Comparison of ENCODE assay signal across 16 mouse cellular contexts in the genomic region with DNA sequence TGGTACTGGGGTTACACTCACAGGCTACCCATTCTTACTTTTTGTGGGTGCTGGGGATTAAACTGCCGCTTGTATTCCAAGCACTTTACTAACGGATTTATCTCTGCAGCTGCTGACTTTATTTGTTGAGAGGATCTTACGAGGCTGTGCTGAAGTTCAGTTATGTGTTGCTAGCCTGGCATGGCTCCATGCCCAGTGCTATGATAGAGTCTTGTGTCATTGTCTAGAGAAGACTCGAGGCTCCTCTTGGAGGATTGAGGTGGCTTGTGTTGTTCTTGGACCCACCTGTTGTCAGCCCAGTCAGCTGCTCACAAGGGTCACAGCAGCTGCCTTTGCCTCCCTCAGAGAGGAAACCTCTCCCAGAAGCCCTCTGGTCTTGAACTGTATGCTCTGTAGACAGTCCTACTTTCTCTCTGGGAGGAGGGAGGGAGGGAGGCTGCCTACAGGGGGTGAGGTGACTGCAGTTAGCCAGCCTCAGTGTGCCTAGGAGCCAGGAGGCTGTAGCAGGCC. TPM values are rescaled to one million over a fixed set of nuclear protein-coding genes. Genes with fewer than 3 reads are reported as not detected.
DNase-seq lines count a peak whose midpoint lies in the region; ATAC-seq and TF ChIP-seq lines count a peak whose summit lies in the region.
"Had no signal": no experiment of that assay in that cellular context is flagged by ENCODE, and none has a peak within 500 bp of the region (broad histone marks: within the 10 kb centered on the region; RNA-seq: fewer than 3 reads in every experiment).

No protein-coding gene starts in this region.

- 81% methylated on average over 4 of the region's 4 CpGs for WGBS in embryonic facial prominence, embryonic 14.5 days
- 92% methylated on average over 4 of the region's 4 CpGs for WGBS in embryonic facial prominence, embryonic 10.5 days
- WGBS in kidney, embryonic 16.5 days, result 88% methylated on average over 4 of the region's 4 CpGs
- WGBS in lung, postnatal 0 days, result 71% methylated on average over 4 of the region's 4 CpGs
- WGBS in small intestine, adult 2 months, result 46% methylated on average over 4 of the region's 4 CpGs

- H3K4me2 ChIP-seq in embryonic facial prominence, embryonic 14.5 days (ENCODE audit: low read depth, low read length), result no peak overlapping the region
- H3K4me2 ChIP-seq in kidney, embryonic 16.5 days (replicated peaks; ENCODE audit: low read depth, low read length), result no peak overlapping the region
- no peak overlapping the region for H3K4me2 ChIP-seq in lung, postnatal 0 days (replicated peaks; ENCODE audit: low read depth, low read length)
- H3K4me2 ChIP-seq: hindbrain, embryonic 14.5 days; liver, embryonic 11.5 days; neural tube, embryonic 12.5 days had no signal

- no peak overlapping the region for H3K4me3 ChIP-seq in embryonic facial prominence, embryonic 14.5 days (ENCODE audit: low read depth, low read length)
- H3K4me3 ChIP-seq in embryonic facial prominence, embryonic 10.5 days, result no peak overlapping the region
- H3K4me3 ChIP-seq in kidney, embryonic 16.5 days (ENCODE audit: low read length), result no peak overlapping the region
- no peak overlapping the region for H3K4me3 ChIP-seq in lung, postnatal 0 days (ENCODE audit: low read depth, low read length)
- no peak overlapping the region for H3K4me3 ChIP-seq in small intestine, adult 2 months (ENCODE audit: low read depth, low read length)
- H3K4me3 ChIP-seq: neural tube, embryonic 12.5 days had no signal

- no peaks in the 10 kb centered on the region for H3K4me1 ChIP-seq in embryonic facial prominence, embryonic 14.5 days (ENCODE audit: control insufficient read depth, insufficient read depth, low read length)
- H3K4me1 ChIP-seq in embryonic facial prominence, embryonic 10.5 days, result no peaks in the 10 kb centered on the region
- H3K4me1 ChIP-seq in kidney, embryonic 16.5 days (ENCODE audit: insufficient read depth, low read length), result no peaks in the 10 kb centered on the region
- no peaks in the 10 kb centered on the region; the same call in 1 of the 2 replicates for H3K4me1 ChIP-seq in lung, postnatal 0 days (ENCODE audit: insufficient read depth, low read depth, low read length)
- peaks cover 4% of the 10 kb centered on the region; the same call in 1 of the 2 replicates for H3K4me1 ChIP-seq in small intestine, adult 2 months (ENCODE audit: control insufficient read depth, insufficient read depth, insufficient read length, low read length)
- H3K4me1 ChIP-seq: neural tube, embryonic 12.5 days had no signal

- no peaks in the 10 kb centered on the region for H3K27me3 ChIP-seq in embryonic facial prominence, embryonic 14.5 days (replicated peaks; ENCODE audit: control insufficient read depth, insufficient read depth, low read length)
- H3K27me3 ChIP-seq in embryonic facial prominence, embryonic 10.5 days (replicated peaks; ENCODE audit: low read depth, poor library complexity, severe bottlenecking), result no peaks in the 10 kb centered on the region
- no peaks in the 10 kb centered on the region for H3K27me3 ChIP-seq in kidney, embryonic 16.5 days (ENCODE audit: insufficient read depth, low read length)
- H3K27me3 ChIP-seq in lung, postnatal 0 days (replicated peaks; ENCODE audit: insufficient read depth, low read length), result no peaks in the 10 kb centered on the region
- no peaks in the 10 kb centered on the region for H3K27me3 ChIP-seq in small intestine, adult 2 months (ENCODE audit: control insufficient read depth, insufficient read depth, low read length)
- H3K27me3 ChIP-seq: CH12.LX; neural tube, embryonic 12.5 days had no signal

- ATAC-seq in embryonic facial prominence, embryonic 14.5 days (ENCODE audit: low read depth), result peak; percentile 47
- ATAC-seq in kidney, embryonic 16.5 days (ENCODE audit: low FRiP score, low TSS enrichment), result no peak
- 0 out of 2 replicates have a peak, but pooled peaks have one; percentile 6 for ATAC-seq in lung, postnatal 0 days
- ATAC-seq: intestine, embryonic 16.5 days had no signal

- H3K9ac ChIP-seq in embryonic facial prominence, embryonic 14.5 days (ENCODE audit: low read depth, low read length), result no peak overlapping the region
- no peak overlapping the region for H3K9ac ChIP-seq in kidney, embryonic 16.5 days (replicated peaks; ENCODE audit: low read length)
- H3K9ac ChIP-seq in lung, postnatal 0 days (replicated peaks; ENCODE audit: low read depth), result no peak overlapping the region
- H3K9ac ChIP-seq: hindbrain, embryonic 14.5 days; neural tube, embryonic 12.5 days had no signal

- no peaks in the 10 kb centered on the region for H3K9me3 ChIP-seq in embryonic facial prominence, embryonic 14.5 days (ENCODE audit: control insufficient read depth, low read length)
- no peaks in the 10 kb centered on the region for H3K9me3 ChIP-seq in embryonic facial prominence, embryonic 10.5 days
- H3K9me3 ChIP-seq in kidney, embryonic 16.5 days (ENCODE audit: low read length), result no peaks in the 10 kb centered on the region
- no peaks in the 10 kb centered on the region for H3K9me3 ChIP-seq in lung, postnatal 0 days (ENCODE audit: low read length)
- H3K9me3 ChIP-seq: neural tube, embryonic 12.5 days had no signal

- TF ChIP-seq EP300 in lung, postnatal 0 days (IDR thresholded peaks at IDR 0.05), result no peak

- H3K36me3 ChIP-seq in embryonic facial prominence, embryonic 14.5 days (ENCODE audit: control insufficient read depth, insufficient read depth, low read length), result peaks cover 73% of the 10 kb centered on the region
- H3K36me3 ChIP-seq in embryonic facial prominence, embryonic 10.5 days (replicated peaks), result peaks cover 78% of the 10 kb centered on the region
- H3K36me3 ChIP-seq in kidney, embryonic 16.5 days (ENCODE audit: insufficient read depth, low read length), result peaks cover 30% of the 10 kb centered on the region
- H3K36me3 ChIP-seq in lung, postnatal 0 days (ENCODE audit: insufficient read depth, low read length), result 0 out of 2 replicates have a peak, but pooled peaks cover 14% of the 10 kb centered on the region
- H3K36me3 ChIP-seq in small intestine, adult 2 months (ENCODE audit: control insufficient read depth, insufficient read depth, low read length), result peaks cover 39% of the 10 kb centered on the region

- DNase-seq in embryonic facial prominence, embryonic 14.5 days (ENCODE audit: low spot score), result peak; percentile 48
- no peak for DNase-seq in embryonic facial prominence, embryonic 10.5 days (ENCODE audit: low spot score)
- DNase-seq in kidney, postnatal 14 days, result peak; percentile 23
- DNase-seq in lung, postnatal 0 days (ENCODE audit: low spot score), result no peak
- DNase-seq in lung, postnatal 4 days, result no peak
- DNase-seq in left cerebral cortex, adult 18-20 months (ENCODE audit: low spot score in 2 of 2), result no peak
- DNase-seq: cerebellum, postnatal 14 days; gastrocnemius, postnatal 14 days; thymus, adult 2 months had no signal

- no peak overlapping the region for H3K27ac ChIP-seq in embryonic facial prominence, embryonic 14.5 days (replicated peaks; ENCODE audit: low read depth, low read length)
- H3K27ac ChIP-seq in embryonic facial prominence, embryonic 10.5 days (replicated peaks), result no peak overlapping the region; the same call in 1 of the 2 replicates
- H3K27ac ChIP-seq in kidney, embryonic 16.5 days (ENCODE audit: low read length), result no peak overlapping the region
- H3K27ac ChIP-seq in lung, postnatal 0 days (ENCODE audit: low read length), result peak overlapping the region; percentile 66; the same call in 1 of the 2 replicates
- H3K27ac ChIP-seq in small intestine, adult 2 months (ENCODE audit: insufficient read depth, low read depth, low read length), result peak overlapping the region; percentile 21; the same call in 1 of the 2 replicates
- H3K27ac ChIP-seq: hindbrain, embryonic 14.5 days; neural tube, embryonic 12.5 days had no signal

- no peak for TF ChIP-seq CTCF in lung, postnatal 0 days (IDR thresholded peaks at IDR 0.05)
- TF ChIP-seq CTCF in small intestine, adult 2 months (IDR thresholded peaks at IDR 0.05; ENCODE audit: extremely low read depth, insufficient read length, insufficient replicate concordance, low read depth, low read length), result no peak

- TF ChIP-seq POLR2A in small intestine, adult 2 months (IDR thresholded peaks at IDR 0.05; ENCODE audit: low read depth, low read length), result no peak

RNA-seq across cellular contexts. Expression of a gene that starts 19.6 kb away (rescaled TPM):
- 56.3 and 59.5 TPM in 2 replicates for polyA plus RNA-seq in embryonic facial prominence, embryonic 14.5 days (2014; fragmentation: Nextera tagmentation; extraction: Ambion mirVana)
- 50.5 and 50.6 TPM in 2 replicates for polyA plus RNA-seq in embryonic facial prominence, embryonic 10.5 days (2016; fragmentation: Nextera tagmentation; extraction: Ambion mirVana)
- polyA plus RNA-seq in kidney, embryonic 16.5 days (2015; fragmentation: Nextera tagmentation; extraction: Ambion mirVana), result 62.0 and 62.8 TPM in 2 replicates
- 35.1 and 37.6 TPM in 2 replicates for polyA plus RNA-seq in lung, postnatal 0 days (2015; fragmentation: Nextera tagmentation; extraction: Ambion mirVana)
- 15.4 and 27.5 TPM in 2 replicates for polyA plus RNA-seq in small intestine, adult 2 months (2012; rRNA removed)
- 100 to 1,000 TPM; 109 to 132 TPM for total RNA-seq in left cerebral cortex, adult 18-20 months (2021)

RNA-seq across cellular contexts. Expression of a gene that starts 32.1 kb away (rescaled TPM):
- 136 and 156 TPM in 2 replicates for polyA plus RNA-seq in embryonic facial prominence, embryonic 14.5 days (2014; fragmentation: Nextera tagmentation; extraction: Ambion mirVana)
- polyA plus RNA-seq in embryonic facial prominence, embryonic 10.5 days (2016; fragmentation: Nextera tagmentation; extraction: Ambion mirVana), result 188 and 189 TPM in 2 replicates
- 148 and 161 TPM in 2 replicates for polyA plus RNA-seq in kidney, embryonic 16.5 days (2015; fragmentation: Nextera tagmentation; extraction: Ambion mirVana)
- polyA plus RNA-seq in lung, postnatal 0 days (2015; fragmentation: Nextera tagmentation; extraction: Ambion mirVana), result 151 and 170 TPM in 2 replicates
- 82.6 and 240 TPM in 2 replicates for polyA plus RNA-seq in small intestine, adult 2 months (2012; rRNA removed)
- total RNA-seq in left cerebral cortex, adult 18-20 months (2021), result 10 to 100 TPM; 50.0 to 52.4 TPM

Comparison
In these comparisons a context has a peak if more than half of its experiments do, and no peak if none do; other contexts are left out.
1. DNase-seq: peak in embryonic facial prominence, embryonic 14.5 days (single experiment) and kidney, postnatal 14 days (single experiment); none in embryonic facial prominence, embryonic 10.5 days (single experiment), lung, postnatal 0 days (single experiment), lung, postnatal 4 days (0 of 2) and left cerebral cortex, adult 18-20 months (0 of 2).
2. H3K27ac ChIP-seq: peak in lung, postnatal 0 days (single experiment) and small intestine, adult 2 months (single experiment); none in embryonic facial prominence, embryonic 14.5 days (single experiment), embryonic facial prominence, embryonic 10.5 days (single experiment) and kidney, embryonic 16.5 days (single experiment).